Mouse (Mus musculus) forebrain, embryonic 10.5 days (tissue): ENCODE results near the gene Enpp6. TPM values are rescaled to one million over a fixed set of nuclear protein-coding genes. Genes with fewer than 3 reads are reported as not detected.

Experiments
- DNase-seq: peaks from one replicate; pipeline ENCODE4 v3.0.0-alpha.2; 2017; ENCODE audit warnings: low spot score; ENCODE audit errors: extremely low spot score
- H3K27ac ChIP-seq: fragments of 300-500 bp; sonication (generic); 2 replicates; pipeline ENCODE4 v1.5.1; 2016; ENCODE audit warnings: mild to moderate bottlenecking
- H3K27me3 ChIP-seq: fragments of 300-500 bp; sonication (generic); 2 replicates; pipeline ENCODE4 v1.6.1; 2016; ENCODE audit warnings: mild to moderate bottlenecking; ENCODE audit not compliant: poor library complexity, severe bottlenecking
- H3K36me3 ChIP-seq: fragments of 300-500 bp; sonication (generic); replicated peaks from 2 replicates; pipeline ENCODE4 v1.6.1; 2016; ENCODE audit warnings: mild to moderate bottlenecking, moderate library complexity
- H3K4me1 ChIP-seq: fragments of 300-500 bp; sonication (generic); 2 replicates; pipeline ENCODE4 v1.6.1; 2016
- H3K4me3 ChIP-seq: fragments of 300-500 bp; sonication (generic); 2 replicates; pipeline ENCODE4 v1.5.1; 2016; ENCODE audit warnings: mild to moderate bottlenecking, moderate library complexity
- H3K9me3 ChIP-seq: fragments of 300-500 bp; sonication (generic); 2 replicates; pipeline ENCODE4 v1.6.1; 2016; ENCODE audit warnings: mild to moderate bottlenecking, moderate library complexity
- WGBS: fragments of 180-500 bp; shearing (Covaris S2); methylation state at CpG from one replicate; pipeline ENCODE4 v1.1.7; 2016; 5-methylcytosine and 5-hydroxymethylcytosine counted together
- polyA plus RNA-seq: library from polyadenylated mRNA; unstranded; fragments of >200 nt; fragmentation: Nextera tagmentation; extraction: Ambion mirVana; gene quantifications from 2 replicates; pipeline ENCODE4 v1.2.1, GENCODE M21; 2016

Enpp6 gene
- polyA plus RNA-seq, 1 experiment from 2014 or later: not detected

DNA sequence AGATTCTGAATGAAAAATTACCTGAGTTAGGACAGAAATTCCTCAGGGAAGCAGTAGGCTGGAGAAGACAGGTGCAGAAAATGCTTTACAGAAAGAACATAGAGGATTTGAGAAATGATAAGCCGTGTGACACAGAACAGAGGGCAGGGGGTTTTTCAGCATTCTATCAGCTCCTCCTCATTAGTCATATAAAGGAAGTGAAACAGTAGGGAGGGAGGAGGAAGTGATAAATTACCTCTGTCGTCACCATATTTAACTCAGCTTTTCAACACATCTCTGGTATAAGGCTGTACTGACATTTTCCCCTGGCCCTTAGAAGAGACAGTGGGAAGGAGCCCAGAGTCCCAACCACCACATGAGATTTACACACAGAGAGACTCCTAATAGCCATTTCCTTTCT is 118.9 kb downstream of the Enpp6 start:
- WGBS: 90% methylated on average over 2 of the region's 2 CpGs
- Histone ChIP-seq H3K4me1 (no peaks in the 10 kb centered on the region), H3K27ac (no peak overlapping the region), H3K27me3 (no peaks in the 10 kb centered on the region), H3K36me3 (no peaks in the 10 kb centered on the region), H3K9me3 (no peaks in the 10 kb centered on the region), H3K4me3 (no peak overlapping the region)
- DNase-seq: no peak

DNA sequence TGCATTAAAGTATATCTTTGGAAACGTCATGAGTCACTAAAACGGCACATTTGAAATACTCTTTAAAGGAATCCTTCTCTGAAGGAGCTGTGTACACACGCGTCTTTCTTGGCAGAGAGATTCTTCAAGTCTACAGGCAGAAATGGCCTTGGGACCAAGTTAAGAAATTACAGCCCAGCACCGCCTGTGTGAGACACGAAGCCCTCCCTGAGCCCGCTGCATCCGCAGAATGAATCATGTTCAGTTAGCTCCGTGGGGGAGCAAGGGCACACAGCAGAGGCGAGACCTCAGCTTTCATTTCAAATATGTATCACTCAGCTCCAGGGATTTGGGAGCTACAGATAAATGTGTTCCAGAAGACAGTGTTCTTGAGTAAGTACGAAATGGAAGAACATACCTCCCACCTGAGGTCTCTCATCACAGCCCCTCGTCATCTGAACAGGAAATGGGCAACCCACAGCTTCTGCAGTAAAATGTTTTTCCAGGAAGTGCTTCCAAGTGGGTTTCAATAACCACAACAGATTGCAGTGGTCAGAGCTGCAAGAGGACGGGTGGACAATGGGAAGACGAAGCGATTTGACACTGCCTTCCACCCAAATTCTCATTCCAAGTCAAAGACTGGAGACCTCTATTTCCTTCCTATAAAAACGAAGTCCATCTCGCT is 127.6 kb downstream of the Enpp6 start:
- Histone ChIP-seq H3K4me3 (no peak overlapping the region), H3K27ac (no peak overlapping the region), H3K9me3 (peaks cover 8% of the 10 kb centered on the region; the same call in 1 of the 2 replicates), H3K27me3 (no peaks in the 10 kb centered on the region), H3K4me1 (no peaks in the 10 kb centered on the region), H3K36me3 (no peaks in the 10 kb centered on the region)
- WGBS: 91% methylated on average over 17 of the region's 17 CpGs
- no peak for DNase-seq

DNA sequence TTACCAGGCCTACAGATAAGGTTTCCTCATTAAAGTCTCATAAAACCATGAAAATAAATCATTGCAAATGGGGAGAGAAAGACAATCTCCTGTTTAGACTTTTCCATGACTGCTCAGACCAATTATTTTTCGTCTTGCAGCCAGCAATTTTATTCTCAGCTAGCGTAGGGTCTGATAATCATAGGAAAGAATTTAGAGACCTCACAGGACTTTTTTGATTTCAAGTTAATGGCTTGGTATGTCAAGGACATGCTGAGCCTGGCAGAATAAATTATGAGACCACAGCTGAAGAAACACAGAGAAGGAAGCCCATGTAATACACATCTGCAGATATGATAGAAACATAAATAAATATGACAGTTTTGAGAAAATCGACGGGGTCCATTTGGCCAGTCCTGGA is 130.6 kb downstream of the Enpp6 start:
- no peaks in the 10 kb centered on the region for H3K27me3 ChIP-seq
- WGBS: 93% methylated on average over 4 of the region's 4 CpGs
- no peak for DNase-seq
- H3K36me3 ChIP-seq: no peaks in the 10 kb centered on the region
- H3K4me1 ChIP-seq: no peaks in the 10 kb centered on the region
- no peak overlapping the region for H3K27ac ChIP-seq
- H3K4me3 ChIP-seq: no peak overlapping the region
- peaks cover 3% of the 10 kb centered on the region; the same call in 1 of the 2 replicates for H3K9me3 ChIP-seq

DNA sequence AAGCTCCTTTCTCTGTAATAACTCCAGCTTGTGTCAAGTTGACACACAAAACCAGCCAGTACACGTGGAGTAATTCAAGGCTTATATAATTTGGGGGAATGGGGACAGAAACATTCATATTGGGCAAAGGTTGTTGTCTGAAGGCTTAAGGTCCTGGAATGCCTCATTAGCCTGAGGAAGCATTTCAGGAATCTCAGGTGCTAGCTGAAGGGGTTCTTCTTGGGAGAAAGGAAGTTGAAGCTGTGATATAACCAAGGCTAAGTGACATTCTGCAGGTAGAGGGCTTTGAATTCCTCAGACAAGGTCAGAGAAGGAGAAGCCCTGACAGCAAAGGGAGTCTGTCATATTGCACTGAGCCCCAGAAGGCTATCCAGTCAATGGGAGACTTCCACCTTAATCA is 133.2 kb downstream of the Enpp6 start:
- Histone ChIP-seq H3K9me3 (0 out of 2 replicates have a peak, but pooled peaks cover 4% of the 10 kb centered on the region), H3K4me1 (no peaks in the 10 kb centered on the region), H3K27me3 (no peaks in the 10 kb centered on the region), H3K36me3 (no peaks in the 10 kb centered on the region), H3K4me3 (no peak overlapping the region), H3K27ac (no peak overlapping the region)
- no peak for DNase-seq
- 80% methylated on average over 1 of the region's 1 CpGs for WGBS

DNA sequence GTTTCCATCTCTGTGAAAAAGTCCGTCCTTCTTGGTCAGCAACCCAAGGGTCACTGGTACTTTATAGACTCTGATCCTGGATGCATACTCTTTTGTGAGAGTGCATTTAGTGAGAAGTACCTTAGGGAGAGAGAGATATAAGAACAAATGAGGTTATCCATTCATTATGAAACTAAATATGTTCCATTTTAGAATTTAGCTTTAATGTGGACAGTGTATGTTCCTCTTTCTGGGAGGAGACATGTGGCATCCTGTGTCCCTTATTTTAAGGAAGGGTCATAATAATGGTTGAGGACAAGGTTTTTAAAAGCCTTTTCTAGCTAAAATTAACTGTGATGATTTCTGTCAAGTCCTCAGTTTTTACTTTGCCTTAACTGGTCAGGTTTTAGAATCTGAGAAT is 142.2 kb downstream of the Enpp6 start:
- H3K36me3 ChIP-seq: no peaks in the 10 kb centered on the region
- no peak overlapping the region for H3K4me3 ChIP-seq
- no peaks in the 10 kb centered on the region for H3K4me1 ChIP-seq
- DNase-seq: no peak
- 0 out of 2 replicates have a peak, but pooled peaks cover 4% of the 10 kb centered on the region for H3K9me3 ChIP-seq
- 84% methylated on average over 1 of the region's 1 CpGs for WGBS
- H3K27me3 ChIP-seq: no peaks in the 10 kb centered on the region
- H3K27ac ChIP-seq: no peak overlapping the region

DNA sequence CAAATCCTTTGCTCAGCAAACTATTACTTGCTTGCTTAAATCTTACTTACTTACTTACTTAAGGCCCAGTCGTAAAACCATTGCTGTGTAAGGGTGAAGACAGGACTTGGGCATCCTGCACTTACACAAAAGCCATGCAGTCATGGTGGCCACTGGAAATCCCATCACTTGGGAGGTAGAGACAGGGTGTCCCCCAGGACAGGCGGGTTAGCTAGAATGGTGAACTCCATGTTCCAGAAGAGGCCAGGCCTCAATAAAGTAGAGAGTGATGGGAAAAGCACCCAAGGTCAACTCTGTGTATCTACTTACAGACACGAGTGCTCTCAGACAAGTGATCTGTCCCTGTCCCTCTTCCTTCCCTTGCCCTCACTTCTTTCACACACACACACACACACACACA is 146.7 kb downstream of the Enpp6 start:
- Histone ChIP-seq H3K9me3 (no peaks in the 10 kb centered on the region), H3K4me3 (no peak overlapping the region), H3K27ac (no peak overlapping the region), H3K27me3 (no peaks in the 10 kb centered on the region), H3K36me3 (no peaks in the 10 kb centered on the region), H3K4me1 (peaks cover 17% of the 10 kb centered on the region)
- DNase-seq: no peak
- 84% methylated on average over 3 of the region's 3 CpGs for WGBS

DNA sequence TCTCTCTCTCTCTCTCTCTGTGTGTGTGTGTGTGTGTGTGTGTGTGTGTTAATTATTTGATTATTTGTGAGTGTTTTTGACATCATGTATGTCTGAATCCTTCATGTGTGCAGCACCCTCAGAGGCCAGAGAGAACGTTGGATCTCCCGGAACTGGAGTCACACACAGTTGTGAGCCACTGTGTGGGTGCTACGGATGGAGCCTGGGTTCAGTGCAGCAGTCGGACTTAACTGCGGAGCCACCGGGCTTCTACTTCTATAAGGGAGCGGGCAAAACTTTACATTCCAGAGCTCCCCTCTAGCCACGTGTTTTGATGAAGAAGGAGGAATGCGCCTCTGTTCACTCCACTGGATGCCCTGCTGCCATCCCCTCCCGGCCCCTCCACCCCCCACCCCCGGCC is 148.0 kb downstream of the Enpp6 start:
- H3K4me3 ChIP-seq: peak overlapping the region; percentile 18; the same call in 1 of the 2 replicates
- DNase-seq: no peak

DNA sequence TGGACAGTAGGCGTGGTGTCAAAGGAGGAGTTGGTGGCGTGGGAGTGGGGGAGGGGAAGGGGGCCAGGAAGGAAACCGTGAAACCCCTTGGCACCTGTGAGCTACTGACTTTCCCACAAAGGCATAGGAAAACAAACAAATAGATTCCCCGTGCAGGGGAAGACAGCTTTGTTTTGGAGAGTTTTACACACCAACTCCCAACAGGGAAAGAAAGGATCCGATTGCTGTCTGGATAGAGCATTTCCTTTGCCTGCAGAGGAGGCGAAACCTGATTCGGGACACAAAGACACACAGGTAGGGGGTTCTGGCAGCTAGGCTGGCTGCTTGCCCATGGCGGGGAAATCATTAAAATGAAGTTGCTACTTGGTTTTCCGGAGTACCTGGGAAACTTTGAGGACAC is 148.9 kb downstream of the Enpp6 start:
- 18% methylated on average over 9 of the region's 9 CpGs for WGBS
- Histone ChIP-seq H3K27ac (no peak overlapping the region), H3K9me3 (no peaks in the 10 kb centered on the region), H3K27me3 (no peaks in the 10 kb centered on the region), H3K36me3 (no peaks in the 10 kb centered on the region), H3K4me3 (peak overlapping the region; percentile 31), H3K4me1 (peaks cover 17% of the 10 kb centered on the region)
- DNase-seq: no peak

More for the DNA sequence above, 148.0 kb downstream of the Enpp6 start:
- H3K4me1 ChIP-seq: peaks cover 17% of the 10 kb centered on the region
- no peaks in the 10 kb centered on the region for H3K9me3 ChIP-seq
- no peaks in the 10 kb centered on the region for H3K36me3 ChIP-seq
- H3K27ac ChIP-seq: 0 out of 2 replicates have a peak overlapping the region, but pooled peaks have one; percentile 30
- no peaks in the 10 kb centered on the region for H3K27me3 ChIP-seq
- 39% methylated on average over 11 of the region's 11 CpGs for WGBS

DNA sequence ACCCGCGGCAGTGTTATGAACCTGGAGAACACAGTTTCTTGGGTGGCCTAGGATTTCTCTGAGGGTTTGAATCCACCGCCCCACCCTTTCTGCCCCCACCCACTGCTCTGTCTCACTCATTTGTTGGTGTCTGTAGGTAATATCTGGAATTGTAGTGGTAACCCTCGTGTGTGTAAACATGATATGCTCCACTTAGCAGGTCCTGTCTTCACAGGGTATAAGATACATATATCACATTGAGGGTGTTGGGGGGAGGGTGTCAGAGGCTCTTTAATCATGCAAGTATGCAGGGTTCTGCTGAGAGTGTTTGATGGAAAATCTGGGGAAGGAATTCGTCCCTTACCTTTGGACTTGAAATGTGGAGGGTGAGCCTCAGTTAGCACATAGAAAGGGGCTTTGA is 149.4 kb downstream of the Enpp6 start:
- Histone ChIP-seq H3K36me3 (no peaks in the 10 kb centered on the region), H3K27me3 (no peaks in the 10 kb centered on the region), H3K27ac (no peak overlapping the region), H3K9me3 (no peaks in the 10 kb centered on the region), H3K4me3 (peak overlapping the region; percentile 31; the same call in 1 of the 2 replicates), H3K4me1 (peaks cover 17% of the 10 kb centered on the region)
- DNase-seq: no peak
- 41% methylated on average over 5 of the region's 5 CpGs for WGBS

DNA sequence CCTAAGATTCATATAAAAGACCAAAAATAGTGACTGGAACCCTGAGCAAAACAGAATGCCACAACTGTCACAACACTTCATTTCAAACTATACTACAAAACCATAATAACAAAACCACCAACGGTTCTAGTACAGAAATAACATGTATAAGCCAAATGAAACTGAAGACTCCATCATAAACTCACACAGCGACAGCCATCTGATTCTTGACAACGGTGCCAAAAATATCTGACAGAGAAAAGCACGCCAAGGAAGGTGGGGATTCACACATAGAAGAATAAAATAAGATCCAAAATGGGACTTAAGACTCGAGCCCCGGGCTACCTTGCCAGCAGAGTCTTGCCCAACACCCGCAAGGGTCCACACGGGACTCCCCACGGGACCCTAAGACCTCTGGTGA is 158.6 kb downstream of the Enpp6 start:
- no peaks in the 10 kb centered on the region for H3K36me3 ChIP-seq
- no peak overlapping the region for H3K4me3 ChIP-seq
- H3K27ac ChIP-seq: no peak overlapping the region
- DNase-seq: no peak
- 91% methylated on average over 9 of the region's 9 CpGs for WGBS
- H3K9me3 ChIP-seq: no peaks in the 10 kb centered on the region
- H3K27me3 ChIP-seq: no peaks in the 10 kb centered on the region
- H3K4me1 ChIP-seq: no peaks in the 10 kb centered on the region

Other genes with a start within 250 kb of the Enpp6 start
- gene Irf2, start 247.2 kb upstream of the Enpp6 start, polyA plus RNA-seq: 5.6 and 7.8 TPM in 2 replicates